Mouse (Mus musculus) liver, postnatal 0 days (tissue): ENCODE data around the gene Klhl18. TPM values are rescaled to one million over a fixed set of nuclear protein-coding genes. Genes with fewer than 3 reads are reported as not detected.

Experiments
- ATAC-seq: fragments of 200-750 bp; cut with Nextera tagmentation; 2 replicates; pipeline ENCODE4 v1.8.0; 2017; ENCODE audit warnings: mild to moderate bottlenecking, moderate library complexity
- DNase-seq: peaks from one replicate; pipeline ENCODE4 v3.0.0-alpha.2; 2016
- H3K27ac ChIP-seq: fragments of 300-500 bp; sonication (generic); 2 replicates; pipeline ENCODE4 v1.5.1; 2014; ENCODE audit warnings: antibody characterized with exemption, moderate library complexity, mild to moderate bottlenecking, low read depth
- H3K27me3 ChIP-seq: fragments of 300-500 bp; sonication (generic); 2 replicates; pipeline ENCODE4 v1.6.1; 2014; ENCODE audit warnings: low read length, control low read depth, mixed read lengths; ENCODE audit not compliant: insufficient read depth
- H3K36me3 ChIP-seq: fragments of 300-500 bp; sonication (generic); replicated peaks from 2 replicates; pipeline ENCODE4 v1.6.1; 2014; ENCODE audit warnings: mild to moderate bottlenecking, control low read depth, low read length, moderate library complexity, mixed read lengths; ENCODE audit not compliant: insufficient read depth
- H3K4me1 ChIP-seq: fragments of 300-500 bp; sonication (generic); 2 replicates; pipeline ENCODE4 v1.6.1; 2014; ENCODE audit warnings: antibody characterized with exemption, mild to moderate bottlenecking, control low read depth; ENCODE audit not compliant: insufficient read depth
- H3K4me2 ChIP-seq: fragments of 300-500 bp; sonication (generic); 2 replicates; pipeline ENCODE4 v1.6.1; 2014; ENCODE audit warnings: low read depth, mild to moderate bottlenecking, low read length, moderate library complexity, mixed read lengths
- H3K4me3 ChIP-seq: fragments of 300-500 bp; sonication (generic); 2 replicates; pipeline ENCODE4 v1.5.1; 2014; ENCODE audit warnings: low read depth, low read length
- H3K9ac ChIP-seq: fragments of 300-500 bp; sonication (generic); replicated peaks from 2 replicates; pipeline ENCODE4 v1.6.1; 2014; ENCODE audit warnings: mild to moderate bottlenecking, moderate library complexity
- H3K9me3 ChIP-seq: fragments of 300-500 bp; sonication (generic); 2 replicates; pipeline ENCODE4 v1.6.1; 2016; ENCODE audit warnings: mild to moderate bottlenecking, control low read depth, low read length, mixed read lengths
- CTCF ChIP-seq: sonication (generic); IDR thresholded peaks from 2 replicates; pipeline ENCODE4 v1.5.1; 2016; ENCODE audit warnings: antibody characterized with exemption, low read depth
- EP300 ChIP-seq: IDR thresholded peaks from 2 replicates; pipeline ENCODE4 v1.6.1; 2016; ENCODE audit warnings: antibody characterized with exemption, low read depth, mild to moderate bottlenecking
- WGBS: fragments of 180-500 bp; shearing (Covaris S2); extraction: QIAGEN DNeasy Blood & Tissue Kit; methylation state at CpG from one replicate; pipeline ENCODE4 v1.1.7; 2014; ENCODE audit not compliant: insufficient replicate concordance; 5-methylcytosine and 5-hydroxymethylcytosine counted together
- polyA plus RNA-seq: library from polyadenylated mRNA; unstranded; fragments of >200 nt; fragmentation: Nextera tagmentation; extraction: Ambion mirVana; gene quantifications from 2 replicates; pipeline ENCODE4 v1.2.1, GENCODE M21; 2015

Klhl18 gene
- polyA plus RNA-seq, 1 experiment from 2014 or later, result 1.5 TPM

GRCm38 (mm10) chr9:110466179-110466578, 10.3 kb downstream of the Klhl18 start:
- H3K9ac ChIP-seq, result no peak overlapping the region
- no peak overlapping the region for H3K4me3 ChIP-seq
- no peak overlapping the region for H3K27ac ChIP-seq
- no peaks in the 10 kb centered on the region for H3K9me3 ChIP-seq
- H3K36me3 ChIP-seq, result no peaks in the 10 kb centered on the region
- H3K4me2 ChIP-seq, result no peak overlapping the region
- DNase-seq (peak; percentile 54), ATAC-seq (no peak)
- peaks cover 4% of the 10 kb centered on the region; the same call in 1 of the 2 replicates for H3K4me1 ChIP-seq
- WGBS, result 83% methylated on average over 3 of the region's 3 CpGs
- TF ChIP-seq EP300 (no peak), CTCF (peak; percentile 65)
- no peaks in the 10 kb centered on the region for H3K27me3 ChIP-seq

- Histone ChIP-seq H3K27ac (no peak overlapping the region), H3K4me3 (no peak overlapping the region), H3K4me2 (no peak overlapping the region), H3K9ac (no peak overlapping the region), H3K27me3 (no peaks in the 10 kb centered on the region), H3K36me3 (no peaks in the 10 kb centered on the region), H3K9me3 (no peaks in the 10 kb centered on the region), H3K4me1 (peaks cover 9% of the 10 kb centered on the region; the same call in 1 of the 2 replicates)
- DNase-seq (no peak), ATAC-seq (no peak)
- WGBS, result 90% methylated on average over 6 of the region's 6 CpGs
- TF ChIP-seq EP300 (no peak), CTCF (no peak)
Observed at GRCm38 (mm10) chr9:110465336-110465735, 11.2 kb downstream of the Klhl18 start.

- H3K4me3 ChIP-seq, result no peak overlapping the region
- WGBS, result 42% methylated on average over 6 of the region's 6 CpGs
- peaks cover 13% of the 10 kb centered on the region; the same call in 1 of the 2 replicates for H3K4me1 ChIP-seq
- no peak for DNase-seq
- no peak overlapping the region for H3K9ac ChIP-seq
- TF ChIP-seq CTCF (no peak), EP300 (no peak)
- no peaks in the 10 kb centered on the region for H3K27me3 ChIP-seq
- no peaks in the 10 kb centered on the region for H3K36me3 ChIP-seq
- no peaks in the 10 kb centered on the region for H3K9me3 ChIP-seq
- no peak for ATAC-seq
- H3K4me2 ChIP-seq, result no peak overlapping the region
- no peak overlapping the region for H3K27ac ChIP-seq
Observed at GRCm38 (mm10) chr9:110463983-110464591, 12.4 kb downstream of the Klhl18 start.

DNA sequence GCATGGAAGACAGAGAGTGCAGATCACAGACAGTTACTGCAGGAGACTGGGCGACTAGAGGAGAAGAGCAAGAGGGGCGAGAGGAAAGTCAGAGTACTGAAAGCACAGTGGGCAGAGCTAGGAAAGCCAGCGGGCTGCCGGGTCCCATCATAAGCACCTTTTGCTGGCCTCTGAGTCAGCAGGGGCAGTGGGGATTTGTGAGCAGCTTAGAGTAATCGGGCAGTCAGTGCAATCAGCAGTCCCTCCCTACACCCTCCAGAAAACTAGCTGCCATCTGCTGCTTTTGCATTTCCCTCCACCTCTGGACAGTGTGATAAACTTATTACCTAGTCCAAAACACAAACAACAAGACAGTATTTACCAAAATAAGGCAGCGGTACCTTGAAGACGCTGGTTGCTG, 14.2 kb downstream of the Klhl18 start:
- no peak for DNase-seq
- ATAC-seq, result no peak
- Histone ChIP-seq H3K4me2 (no peak overlapping the region), H3K27me3 (no peaks in the 10 kb centered on the region), H3K4me3 (no peak overlapping the region), H3K27ac (no peak overlapping the region), H3K9ac (no peak overlapping the region), H3K36me3 (no peaks in the 10 kb centered on the region), H3K9me3 (no peaks in the 10 kb centered on the region), H3K4me1 (peaks cover 16% of the 10 kb centered on the region; the same call in 1 of the 2 replicates)
- 68% methylated on average over 7 of the region's 7 CpGs for WGBS
- TF ChIP-seq EP300 (no peak), CTCF (no peak)

DNA sequence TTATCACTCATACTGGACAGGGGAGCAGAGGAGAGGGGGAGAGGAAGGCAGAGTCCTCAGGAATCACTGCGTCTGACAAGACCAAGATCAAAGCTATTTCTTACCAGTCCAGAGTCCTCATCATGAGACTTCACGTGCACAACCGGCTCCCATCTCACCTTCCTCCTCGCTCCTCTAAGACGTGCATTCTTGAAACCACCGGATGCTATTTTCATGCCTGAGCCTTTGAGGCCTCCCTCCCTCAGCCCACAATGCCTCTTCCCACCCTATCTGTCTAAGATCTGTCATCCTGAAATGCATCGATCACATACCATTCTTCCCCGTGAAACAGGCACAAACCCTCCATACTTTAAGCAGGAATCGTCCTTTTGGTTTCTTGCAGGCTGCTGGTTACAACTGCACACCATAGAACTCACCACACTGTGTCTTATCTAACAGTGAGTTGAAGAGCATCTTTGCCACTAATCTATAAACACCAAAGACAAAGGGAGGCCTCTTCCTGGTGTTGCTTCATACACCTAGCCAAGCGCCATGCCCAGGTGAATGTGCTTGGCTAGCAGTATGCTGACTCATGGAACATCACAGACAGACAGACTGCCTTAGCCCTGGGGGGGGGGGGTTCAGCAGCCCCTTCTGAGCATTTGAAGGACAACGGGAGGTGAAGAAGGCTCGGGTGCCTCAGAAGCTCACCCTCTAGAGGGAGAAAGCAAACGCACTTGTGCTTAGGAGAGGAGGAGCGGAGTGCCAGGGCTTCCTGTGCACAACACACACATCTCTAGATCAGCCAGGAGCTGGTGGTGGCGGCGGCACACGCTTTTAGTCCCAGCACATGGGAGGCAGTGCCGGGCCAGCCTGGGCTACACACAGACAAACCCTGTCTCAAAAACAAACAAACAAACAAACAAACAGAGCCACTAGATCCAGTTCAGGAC, 15.3 kb downstream of the Klhl18 start:
- H3K4me1 ChIP-seq, result peaks cover 16% of the 10 kb centered on the region; the same call in 1 of the 2 replicates

GRCm38 (mm10) chr9:110459145-110459727, 17.3 kb downstream of the Klhl18 start:
- H3K9me3 ChIP-seq, result no peaks in the 10 kb centered on the region
- TF ChIP-seq EP300 (no peak), CTCF (no peak)
- ATAC-seq, result peak; percentile 74
- DNase-seq, result peak; percentile 24
- H3K27me3 ChIP-seq, result no peaks in the 10 kb centered on the region
- H3K9ac ChIP-seq, result no peak overlapping the region
- no peak overlapping the region for H3K4me2 ChIP-seq
- no peak overlapping the region for H3K4me3 ChIP-seq
- WGBS, result 18% methylated on average over 2 of the region's 2 CpGs
- H3K4me1 ChIP-seq, result peaks cover 16% of the 10 kb centered on the region; the same call in 1 of the 2 replicates
- H3K36me3 ChIP-seq, result 0 out of 2 replicates have a peak, but pooled peaks cover 2% of the 10 kb centered on the region
- H3K27ac ChIP-seq, result peak overlapping the region; percentile 82

More for the DNA sequence above, 15.3 kb downstream of the Klhl18 start:
- no peaks in the 10 kb centered on the region for H3K36me3 ChIP-seq
- no peak overlapping the region for H3K4me3 ChIP-seq
- DNase-seq (no peak), ATAC-seq (no peak)
- H3K9me3 ChIP-seq, result no peaks in the 10 kb centered on the region
- peak overlapping the region; percentile 18; the same call in 1 of the 2 replicates for H3K4me2 ChIP-seq
- H3K9ac ChIP-seq, result no peak overlapping the region
- H3K27ac ChIP-seq, result peak overlapping the region; percentile 22
- TF ChIP-seq EP300 (no peak), CTCF (no peak)
- 47% methylated on average over 18 of the region's 18 CpGs for WGBS
- H3K27me3 ChIP-seq, result no peaks in the 10 kb centered on the region
